Mouse (Mus musculus) forebrain, embryonic 12.5 days (tissue): Measurements from ENCODE around the gene Col17a1. TPM values are rescaled to one million over a fixed set of nuclear protein-coding genes. Genes with fewer than 3 reads are reported as not detected.

ENCODE experiments used
- ATAC-seq: fragments of 200-750 bp; cut with Nextera tagmentation; 2 replicates; pipeline ENCODE4 v1.8.0; 2017; ENCODE audit warnings: moderate TSS enrichment; ENCODE audit not compliant: low FRiP score
- H3K27ac ChIP-seq: fragments of 300-500 bp; sonication (generic); 2 replicates; pipeline ENCODE4 v1.5.1; 2016; ENCODE audit warnings: mild to moderate bottlenecking
- H3K27me3 ChIP-seq: fragments of 300-500 bp; sonication (generic); 2 replicates; pipeline ENCODE4 v1.6.1; 2016; ENCODE audit warnings: mild to moderate bottlenecking
- H3K36me3 ChIP-seq: fragments of 300-500 bp; sonication (generic); replicated peaks from 2 replicates; pipeline ENCODE4 v1.6.1; 2016; ENCODE audit warnings: mild to moderate bottlenecking
- H3K4me1 ChIP-seq: fragments of 300-500 bp; sonication (generic); 2 replicates; pipeline ENCODE4 v1.6.1; 2016
- H3K4me2 ChIP-seq: fragments of 300-500 bp; sonication (generic); 2 replicates; pipeline ENCODE4 v1.6.1; 2016; ENCODE audit warnings: mild to moderate bottlenecking, moderate library complexity
- H3K4me3 ChIP-seq: fragments of 300-500 bp; sonication (generic); replicated peaks from 2 replicates; pipeline ENCODE4 v1.5.1; 2016; ENCODE audit warnings: mild to moderate bottlenecking
- H3K9ac ChIP-seq: fragments of 300-500 bp; sonication (generic); 2 replicates; pipeline ENCODE4 v1.6.1; 2016; ENCODE audit warnings: mild to moderate bottlenecking
- H3K9me3 ChIP-seq: fragments of 300-500 bp; sonication (generic); 2 replicates; pipeline ENCODE4 v1.6.1; 2016
- WGBS: fragments of 180-500 bp; shearing (Covaris S2); methylation state at CpG from one replicate; pipeline ENCODE4 v1.1.7; 2016; 5-methylcytosine and 5-hydroxymethylcytosine counted together
- polyA plus RNA-seq: library from polyadenylated mRNA; unstranded; fragments of >200 nt; fragmentation: Nextera tagmentation; extraction: Ambion mirVana; gene quantifications from 2 replicates; pipeline ENCODE4 v1.2.1, GENCODE M21; 2016

Col17a1 gene
- polyA plus RNA-seq, 1 experiment from 2014 or later: 0.92 TPM

DNA sequence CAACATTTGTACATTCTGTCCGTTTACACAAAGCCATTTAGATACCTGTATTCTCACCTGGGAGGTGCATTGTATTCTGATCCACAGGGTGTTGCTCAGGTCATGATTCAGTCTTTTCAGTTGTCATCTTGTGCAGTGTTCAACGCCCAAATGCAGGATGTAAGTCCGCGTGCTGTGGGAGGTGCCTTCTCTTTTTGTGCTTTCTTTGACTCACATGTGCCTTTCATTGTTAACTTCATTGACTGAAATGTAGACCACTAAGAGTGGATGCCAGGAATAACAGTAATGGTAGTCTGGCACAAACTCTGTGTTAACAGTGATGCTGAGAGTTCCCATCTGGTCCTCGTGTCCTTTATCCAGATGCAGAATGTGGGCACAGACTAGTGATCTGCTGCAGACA lies 61.5 kb downstream of the Col17a1 start:
- Histone ChIP-seq H3K36me3 (0 out of 2 replicates have a peak, but pooled peaks cover 3% of the 10 kb centered on the region), H3K4me1 (peaks cover 2% of the 10 kb centered on the region), H3K4me3 (no peak overlapping the region), H3K27me3 (no peaks in the 10 kb centered on the region), H3K9me3 (no peaks in the 10 kb centered on the region), H3K4me2 (no peak overlapping the region), H3K27ac (no peak overlapping the region), H3K9ac (no peak overlapping the region)
- ATAC-seq: no peak
- 80% methylated on average over 5 of the region's 5 CpGs for WGBS

DNA sequence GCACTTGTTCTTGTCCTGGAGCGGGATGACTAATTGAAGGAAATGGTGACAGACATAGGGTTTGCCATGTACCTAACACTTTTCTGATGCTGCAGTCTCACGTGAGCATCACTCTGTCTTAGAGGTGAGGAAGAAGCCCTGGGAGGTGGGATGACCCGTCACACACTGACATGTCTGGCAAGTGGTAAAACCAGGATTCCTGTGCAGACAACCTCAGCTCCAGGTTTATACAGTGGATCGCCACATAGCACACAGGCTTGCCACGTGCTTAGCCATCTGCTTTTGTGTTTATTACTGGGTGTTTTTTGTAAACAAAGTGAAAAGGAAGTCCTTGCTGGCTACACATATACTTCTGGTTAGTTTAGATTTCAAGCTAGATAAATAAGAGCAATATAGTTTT lies 62.8 kb downstream of the Col17a1 start:
- Histone ChIP-seq H3K9me3 (no peaks in the 10 kb centered on the region), H3K27ac (no peak overlapping the region), H3K36me3 (peaks cover 8% of the 10 kb centered on the region; the same call in 1 of the 2 replicates), H3K4me2 (no peak overlapping the region), H3K4me3 (no peak overlapping the region), H3K4me1 (peaks cover 6% of the 10 kb centered on the region), H3K9ac (no peak overlapping the region), H3K27me3 (no peaks in the 10 kb centered on the region)
- WGBS: 81% methylated on average over 5 of the region's 5 CpGs
- ATAC-seq: no peak

DNA sequence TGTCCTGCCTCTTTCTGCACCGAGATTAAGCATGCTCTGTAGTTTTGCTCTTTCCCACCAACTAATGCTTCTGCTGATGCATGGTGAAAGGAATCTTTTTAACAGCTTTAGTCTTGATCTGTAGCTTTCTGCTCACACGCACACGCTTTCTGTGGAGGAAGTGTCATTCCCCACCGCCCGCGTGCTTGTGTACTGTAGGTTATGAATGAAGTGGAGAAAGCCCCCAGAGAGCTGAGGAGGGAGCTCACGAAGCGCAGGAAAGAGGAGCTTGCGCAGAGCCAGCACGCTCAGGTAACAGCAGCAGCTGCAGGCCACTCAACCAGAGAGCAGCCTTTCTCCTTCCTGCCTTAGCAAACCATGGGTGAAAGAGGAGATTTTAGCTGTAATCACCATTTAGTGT lies 64.4 kb downstream of the Col17a1 start:
- Histone ChIP-seq H3K27ac (no peak overlapping the region), H3K9ac (no peak overlapping the region), H3K4me1 (peaks cover 6% of the 10 kb centered on the region), H3K9me3 (no peaks in the 10 kb centered on the region), H3K4me2 (no peak overlapping the region), H3K36me3 (peaks cover 24% of the 10 kb centered on the region), H3K4me3 (no peak overlapping the region), H3K27me3 (no peaks in the 10 kb centered on the region)
- no peak for ATAC-seq
- 91% methylated on average over 10 of the region's 10 CpGs for WGBS

DNA sequence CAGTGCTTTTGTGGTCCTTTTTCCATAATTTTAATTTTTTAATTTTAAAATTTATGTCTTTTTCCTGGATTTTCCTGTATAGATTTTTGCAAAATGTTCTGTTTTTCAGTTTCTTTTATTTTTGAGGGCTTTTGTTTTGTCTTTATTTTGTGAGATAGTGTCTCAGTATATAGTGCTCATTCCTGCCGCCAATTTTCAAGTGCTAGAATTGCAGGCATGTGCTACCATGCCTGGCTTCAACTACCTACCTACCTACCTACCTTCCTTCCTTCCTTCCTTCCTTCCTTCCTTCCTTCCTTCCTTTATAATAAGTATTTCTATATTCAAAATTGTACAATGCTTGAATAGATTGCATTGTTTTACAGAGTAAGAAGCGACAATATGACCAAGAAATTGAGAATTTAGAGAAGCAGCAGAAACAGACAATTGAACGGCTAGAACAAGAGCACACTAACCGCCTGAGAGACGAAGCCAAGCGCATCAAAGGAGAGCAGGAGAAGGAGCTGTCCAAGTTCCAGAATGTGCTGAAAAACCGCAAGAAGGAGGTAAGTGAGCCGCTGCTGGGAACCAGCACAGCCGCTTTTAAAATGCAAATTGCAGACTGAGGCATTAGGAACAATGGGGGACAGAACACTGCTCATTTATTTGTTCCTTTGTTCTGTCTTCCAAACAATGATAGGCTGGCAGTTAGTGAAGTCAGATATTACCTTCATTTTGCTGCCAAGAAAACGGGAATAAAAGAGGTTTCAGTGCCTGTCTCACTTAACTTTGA lies 66.8 kb downstream of the Col17a1 start:
- ATAC-seq: no peak
- H3K4me3 ChIP-seq: no peak overlapping the region
- H3K27ac ChIP-seq: 0 out of 2 replicates have a peak overlapping the region, but pooled peaks have one; percentile 50
- peaks cover 40% of the 10 kb centered on the region for H3K36me3 ChIP-seq
- H3K27me3 ChIP-seq: no peaks in the 10 kb centered on the region
- H3K4me1 ChIP-seq: peaks cover 6% of the 10 kb centered on the region
- H3K9ac ChIP-seq: no peak overlapping the region
- 26% methylated on average over 10 of the region's 10 CpGs for WGBS
- no peaks in the 10 kb centered on the region for H3K9me3 ChIP-seq
- H3K4me2 ChIP-seq: no peak overlapping the region

DNA sequence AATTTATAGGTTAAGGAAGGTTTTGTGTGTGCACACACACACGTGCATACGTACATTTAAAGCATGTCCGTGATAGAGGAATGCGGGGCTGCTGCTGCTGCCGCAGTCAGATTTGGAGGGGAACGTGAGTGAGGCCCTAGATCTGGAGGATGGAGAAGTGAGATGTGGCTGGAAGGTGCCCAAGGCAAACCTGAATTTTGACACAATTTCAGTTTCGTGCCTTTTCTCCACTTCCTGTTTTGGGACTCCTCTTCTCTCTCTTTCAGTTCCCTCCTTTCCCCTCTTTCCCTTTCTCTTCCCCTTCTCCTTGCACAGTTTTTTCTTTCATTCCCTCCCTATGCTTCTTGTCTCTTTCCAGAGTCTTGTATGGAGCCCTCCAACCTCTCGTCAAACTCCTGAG lies 70.4 kb downstream of the Col17a1 start:
- Histone ChIP-seq H3K9ac (no peak overlapping the region), H3K27me3 (no peaks in the 10 kb centered on the region), H3K4me2 (no peak overlapping the region), H3K4me1 (peaks cover 6% of the 10 kb centered on the region), H3K27ac (no peak overlapping the region), H3K36me3 (peaks cover 52% of the 10 kb centered on the region), H3K9me3 (no peaks in the 10 kb centered on the region), H3K4me3 (no peak overlapping the region)
- WGBS: 85% methylated on average over 8 of the region's 8 CpGs
- no peak for ATAC-seq

DNA sequence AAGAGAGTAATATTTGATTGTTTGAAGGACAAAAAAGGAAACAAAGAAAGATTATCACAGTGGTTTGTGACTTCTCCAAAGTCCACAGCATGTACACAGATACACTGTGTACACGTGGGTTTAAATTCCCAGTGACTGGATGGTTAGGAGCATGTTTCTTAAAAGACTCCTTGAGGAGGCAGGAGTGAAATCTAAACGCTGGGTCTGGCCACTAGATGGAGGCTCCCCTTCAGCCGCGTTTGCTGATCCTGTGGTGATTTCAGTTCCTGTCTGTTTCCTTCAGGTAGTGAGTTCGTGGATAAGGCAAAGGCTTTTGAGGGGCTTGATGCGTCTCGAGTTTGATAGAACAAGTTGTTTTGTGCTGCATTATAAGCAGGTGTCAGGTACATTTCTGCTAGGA lies 78.5 kb downstream of the Col17a1 start:
- H3K36me3 ChIP-seq: peaks cover 20% of the 10 kb centered on the region
- no peak overlapping the region for H3K27ac ChIP-seq
- no peaks in the 10 kb centered on the region for H3K9me3 ChIP-seq
- H3K27me3 ChIP-seq: no peaks in the 10 kb centered on the region
- no peak overlapping the region for H3K9ac ChIP-seq
- H3K4me1 ChIP-seq: no peaks in the 10 kb centered on the region
- no peak for ATAC-seq
- no peak overlapping the region for H3K4me3 ChIP-seq
- whole genome bisulfite sequencing: 54% methylated on average over 7 of the region's 7 CpGs
- no peak overlapping the region for H3K4me2 ChIP-seq

DNA sequence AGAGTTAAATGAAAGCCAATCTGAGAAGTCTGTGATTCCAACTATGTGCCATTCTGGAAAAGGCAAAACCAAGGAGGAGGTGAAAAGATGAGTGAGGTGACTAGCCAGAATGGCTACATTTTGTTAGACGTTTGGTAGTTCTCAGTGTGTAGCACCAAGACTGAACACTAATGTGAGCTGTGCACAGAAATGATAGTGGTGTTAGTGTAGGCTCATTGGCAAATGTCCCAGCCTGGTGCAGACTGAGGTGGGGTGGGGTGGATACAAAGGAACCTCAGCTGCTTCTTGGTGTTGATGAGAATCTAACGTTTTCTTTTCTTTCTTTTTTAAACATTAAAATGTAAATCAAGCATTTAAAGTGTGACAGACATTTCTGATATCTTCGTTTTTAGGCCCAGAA lies 83.4 kb downstream of the Col17a1 start:
- Histone ChIP-seq H3K36me3 (peaks cover 6% of the 10 kb centered on the region), H3K9ac (no peak overlapping the region), H3K9me3 (no peaks in the 10 kb centered on the region), H3K27me3 (no peaks in the 10 kb centered on the region), H3K27ac (no peak overlapping the region), H3K4me3 (no peak overlapping the region), H3K4me2 (no peak overlapping the region), H3K4me1 (no peaks in the 10 kb centered on the region)
- 67% methylated on average over 3 of the region's 3 CpGs for WGBS
- ATAC-seq: no peak

Other genes with a start within 250 kb of the Col17a1 start
- 3.7 TPM in 2 replicates for gene Sh3pxd2a, start 227.7 kb downstream of the Col17a1 start, polyA plus RNA-seq
- gene Stn1, start 154.6 kb downstream of the Col17a1 start, polyA plus RNA-seq: 37.2 and 45.3 TPM in 2 replicates
- gene Slk, start 112.4 kb downstream of the Col17a1 start, polyA plus RNA-seq: 10.1 and 12.1 TPM in 2 replicates
- gene Sfr1, start 39.6 kb upstream of the Col17a1 start, polyA plus RNA-seq: 297 and 314 TPM in 2 replicates
- 61.8 and 62.7 TPM in 2 replicates for gene Gsto1, start 162.9 kb upstream of the Col17a1 start, polyA plus RNA-seq
- 0.95 and 1.3 TPM in 2 replicates for gene Gsto2, start 173.4 kb upstream of the Col17a1 start, polyA plus RNA-seq
- gene Cfap43, start 227.2 kb upstream of the Col17a1 start, polyA plus RNA-seq: 0.22 and 0.37 TPM in 2 replicates
- 17.9 and 19.8 TPM in 2 replicates for gene Itprip, start 227.2 kb upstream of the Col17a1 start, polyA plus RNA-seq
- 0.09 and 0.10 TPM in 2 replicates for gene Cfap58, start 245.6 kb upstream of the Col17a1 start, polyA plus RNA-seq